Mouse (Mus musculus): ENCODE measurements around the gene Adam1b.

Adam1b gene

DNA sequence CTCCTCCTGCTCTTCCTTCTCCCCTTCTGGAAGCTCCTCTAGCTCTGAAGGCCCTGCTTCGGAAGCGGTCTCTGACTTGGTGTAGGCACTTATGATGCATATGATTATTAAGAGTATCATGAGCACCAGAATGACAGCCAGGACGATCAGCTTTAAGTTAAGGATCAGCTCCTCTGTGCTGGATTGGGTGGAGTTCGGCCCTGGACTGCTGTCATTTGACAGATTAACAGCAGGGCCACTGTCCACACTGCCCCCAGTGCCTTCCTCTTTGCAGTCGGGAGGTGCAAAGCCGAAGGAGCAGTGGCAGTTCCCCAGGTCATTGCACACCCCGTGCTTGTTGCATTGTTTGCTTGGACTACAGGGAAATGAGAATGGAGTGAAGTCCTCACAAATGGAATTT lies 2.5 kb downstream of the Adam1b start:
- DNase-seq (ENCODE audit: low spot score in 2 of 2): no peak

DNA sequence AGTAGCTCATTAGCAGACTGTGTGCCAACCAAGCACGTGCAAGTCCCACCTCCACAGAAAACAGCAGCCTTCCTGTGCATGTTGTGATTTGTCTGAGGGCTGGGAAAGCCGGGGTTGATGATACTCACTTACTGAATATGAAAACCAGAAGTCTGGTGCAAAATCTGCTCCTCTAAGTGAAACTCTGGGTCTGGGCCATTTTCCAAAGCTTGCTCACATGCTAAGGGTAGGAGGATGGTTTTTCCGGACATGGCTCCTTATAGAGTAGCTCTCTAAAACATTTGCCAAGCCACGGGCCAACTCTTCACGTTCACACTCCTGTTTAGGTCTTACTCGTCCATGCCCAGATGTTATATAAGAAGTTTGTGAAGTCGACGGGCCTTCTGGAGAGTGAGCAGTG lies 9.9 kb downstream of the Adam1b start:
- no peak for DNase-seq (ENCODE audit: low spot score in 2 of 2)

DNA sequence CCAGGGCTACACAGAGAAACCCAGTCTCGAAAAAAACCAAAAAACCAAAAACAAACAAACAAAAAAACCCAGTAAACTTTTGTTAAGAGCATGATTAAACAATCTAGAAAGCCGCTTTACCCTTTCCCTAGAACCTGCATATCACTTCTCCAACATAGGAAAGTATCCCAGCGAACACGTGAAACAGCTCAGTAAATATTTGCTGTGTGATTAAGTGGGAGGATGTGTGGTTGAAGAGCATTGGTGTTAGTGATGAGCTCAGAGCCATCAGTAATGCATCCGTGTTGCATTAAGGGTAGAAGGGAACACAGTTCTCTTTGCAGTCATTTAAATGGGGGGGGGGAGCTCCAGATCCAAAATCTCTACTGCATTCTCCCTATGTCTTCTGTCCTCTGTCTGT lies 18.4 kb downstream of the Adam1b start:
- DNase-seq (ENCODE audit: low spot score in 2 of 2): no peak

DNA sequence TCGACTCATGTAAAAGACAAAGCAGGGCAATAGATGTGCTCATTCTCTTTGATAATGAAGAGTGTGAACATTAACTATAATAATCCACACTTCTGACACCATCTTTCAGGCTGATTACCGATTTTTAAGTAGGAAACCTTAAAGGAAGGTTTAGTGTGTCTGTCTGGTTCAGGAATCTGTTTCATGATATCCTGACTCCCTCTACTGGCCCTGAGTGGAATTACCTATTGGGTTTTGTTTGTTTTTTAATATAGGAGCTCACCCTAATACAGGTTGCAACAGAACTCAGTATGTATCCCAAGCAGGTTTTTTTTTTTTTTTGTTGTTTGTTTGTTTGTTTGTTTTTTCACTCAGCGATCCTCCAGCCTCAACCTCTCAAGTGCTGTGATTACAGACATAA lies 25.6 kb downstream of the Adam1b start:
- peak; percentile 20 to 36 for DNase-seq (ENCODE audit: low spot score in 2 of 2)

DNA sequence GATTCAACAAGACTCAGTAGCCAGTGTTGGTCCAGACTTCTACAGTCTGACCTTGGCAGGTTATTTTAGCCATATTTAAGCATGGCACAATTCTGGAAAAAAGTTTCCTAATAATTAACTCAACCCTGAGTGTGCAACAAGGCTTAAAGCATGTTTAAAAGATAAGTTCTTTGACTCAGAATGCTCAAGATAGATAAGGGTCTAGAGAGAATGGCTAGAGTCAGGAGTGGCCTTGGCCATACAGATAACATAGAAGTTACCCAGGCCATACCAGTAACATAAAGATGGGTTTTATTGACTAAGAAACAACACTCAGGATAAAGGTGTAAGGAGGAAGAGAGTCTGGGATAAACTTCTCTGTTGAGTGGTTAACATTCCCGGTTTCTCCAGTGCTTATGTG lies 27.2 kb downstream of the Adam1b start:
- DNase-seq (ENCODE audit: low spot score in 2 of 2): no peak

DNA sequence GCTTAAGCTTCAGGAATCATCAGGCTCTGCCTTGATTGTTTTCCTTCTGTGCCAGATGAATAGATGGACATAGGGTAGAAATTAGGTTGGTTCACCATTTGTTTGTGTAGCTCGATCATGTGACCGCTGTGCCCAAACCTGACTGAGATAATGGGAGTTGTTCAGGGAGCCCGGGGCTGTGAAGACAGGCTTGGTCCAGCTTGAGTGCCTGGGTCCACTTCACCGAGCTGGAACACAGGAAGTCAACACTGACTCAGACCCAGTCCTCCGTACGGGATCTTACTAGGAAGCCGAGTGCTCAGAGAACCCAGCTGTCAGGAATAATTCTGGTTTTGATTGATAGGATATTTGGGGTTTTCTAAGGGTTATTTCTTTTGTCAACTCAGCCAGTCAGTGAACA lies 28.6 kb downstream of the Adam1b start:
- no peak for DNase-seq (ENCODE audit: low spot score in 2 of 2)

DNA sequence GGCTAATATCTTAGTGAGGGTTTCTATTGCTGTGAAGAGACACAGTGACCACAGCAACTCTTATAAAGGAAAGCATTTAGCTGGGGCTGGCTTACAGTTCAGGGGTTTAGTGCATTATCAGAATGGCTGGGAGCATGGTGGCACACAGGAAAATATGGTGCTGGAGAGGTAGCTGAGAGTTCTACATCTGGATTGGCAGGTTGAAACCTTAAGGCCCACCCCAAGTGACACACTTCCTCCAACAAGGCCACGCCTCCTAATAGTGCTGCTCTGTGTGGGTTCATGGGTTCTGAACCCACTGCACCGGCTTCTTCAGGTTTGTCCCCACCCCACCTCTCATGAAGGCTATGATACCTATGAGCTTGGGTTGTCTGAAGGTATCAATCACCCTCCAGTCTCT lies 30.8 kb downstream of the Adam1b start:
- no peak for DNase-seq (ENCODE audit: low spot score in 2 of 2)

DNA sequence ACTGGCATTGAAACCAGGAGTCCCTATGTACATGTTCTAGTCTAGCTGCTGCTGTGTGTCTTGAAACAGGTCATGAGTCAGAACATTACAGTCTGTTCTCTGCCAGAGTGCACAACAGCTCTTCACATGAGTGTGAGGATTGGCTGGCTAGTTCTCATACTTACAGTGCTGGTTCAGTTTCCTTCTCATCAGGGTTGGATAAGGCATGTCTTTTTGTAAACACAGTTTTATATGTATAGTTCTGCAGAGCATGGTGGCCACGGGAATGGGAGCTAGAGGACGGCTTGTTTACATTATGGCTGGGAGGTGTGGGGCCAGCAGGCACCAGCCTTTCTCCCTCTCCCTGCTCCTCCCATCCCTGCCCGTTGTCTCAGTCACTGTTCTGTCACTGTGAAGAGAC lies 33.7 kb downstream of the Adam1b start:
- no peak for DNase-seq (ENCODE audit: low spot score in 2 of 2)

DNA sequence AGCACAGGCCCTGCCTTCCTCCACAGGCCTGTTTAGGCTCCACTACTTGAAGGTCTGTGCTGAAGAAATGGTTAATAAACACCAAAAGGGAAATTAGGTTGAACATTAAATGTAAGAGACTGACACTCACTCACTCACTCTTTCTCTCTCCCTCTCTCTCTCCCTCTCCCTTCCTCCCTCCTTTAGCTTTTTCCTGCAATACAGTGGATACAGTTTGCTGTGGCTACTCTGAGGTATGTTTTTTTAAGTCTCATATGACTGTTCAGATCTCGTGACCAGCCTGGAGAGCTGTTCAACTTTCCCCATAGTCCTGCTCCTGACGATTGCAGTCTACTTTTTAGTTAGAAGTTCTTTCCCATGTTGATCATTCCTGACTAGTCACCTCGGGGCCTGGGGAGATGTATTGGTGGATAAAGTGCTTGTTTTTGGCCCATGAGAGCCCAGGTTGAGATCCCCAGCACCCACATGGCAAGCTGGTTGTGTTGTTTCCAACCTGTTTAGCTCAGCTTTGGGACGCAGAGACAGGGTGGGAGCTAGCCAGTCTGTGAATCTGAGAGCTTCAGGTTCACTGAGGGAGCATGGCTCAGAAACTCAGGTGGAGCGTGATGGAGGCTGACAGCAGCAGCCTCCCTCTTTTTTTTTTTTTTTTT lies 39.5 kb downstream of the Adam1b start:
- no peak for DNase-seq (ENCODE audit: low spot score in 2 of 2)

DNA sequence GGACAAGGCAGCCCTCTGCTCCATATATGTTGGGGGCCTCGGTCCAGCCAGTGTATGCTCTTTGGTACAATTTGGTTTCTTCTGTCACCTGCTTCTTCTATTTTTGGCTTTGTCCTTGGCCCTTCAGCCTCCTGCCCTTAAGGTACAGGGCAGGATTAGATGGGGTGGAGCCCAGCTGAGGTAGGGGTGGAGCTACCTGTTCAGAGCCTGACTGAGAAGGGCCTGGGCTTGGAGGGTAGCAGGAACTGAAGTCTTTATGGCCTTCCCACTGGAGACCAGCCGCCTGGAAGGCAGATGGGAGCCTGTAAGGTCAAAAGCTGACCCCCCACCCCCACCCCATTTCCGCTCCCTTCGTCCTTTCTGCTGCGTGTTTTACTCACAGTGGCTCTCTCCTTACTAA lies 40.3 kb downstream of the Adam1b start:
- DNase-seq (ENCODE audit: low spot score in 2 of 2): no peak

DNA sequence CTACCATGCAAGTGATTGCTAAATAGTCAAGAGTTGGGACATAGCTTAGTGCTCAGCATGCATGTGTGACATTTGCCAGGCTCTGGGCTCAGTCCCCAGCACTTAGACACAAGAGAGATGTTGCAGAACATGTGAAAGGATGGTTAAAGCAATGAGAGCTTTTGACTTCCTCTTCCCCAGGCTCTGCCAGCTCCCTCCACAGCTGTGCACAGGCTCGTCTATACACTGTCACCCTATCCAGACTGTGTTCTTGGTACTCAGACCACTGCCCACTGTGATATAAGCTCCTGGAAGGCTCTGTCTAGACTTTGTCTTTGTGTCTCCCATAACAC lies 41.1 kb downstream of the Adam1b start:
- no peak for DNase-seq (ENCODE audit: low spot score in 2 of 2)

DNA sequence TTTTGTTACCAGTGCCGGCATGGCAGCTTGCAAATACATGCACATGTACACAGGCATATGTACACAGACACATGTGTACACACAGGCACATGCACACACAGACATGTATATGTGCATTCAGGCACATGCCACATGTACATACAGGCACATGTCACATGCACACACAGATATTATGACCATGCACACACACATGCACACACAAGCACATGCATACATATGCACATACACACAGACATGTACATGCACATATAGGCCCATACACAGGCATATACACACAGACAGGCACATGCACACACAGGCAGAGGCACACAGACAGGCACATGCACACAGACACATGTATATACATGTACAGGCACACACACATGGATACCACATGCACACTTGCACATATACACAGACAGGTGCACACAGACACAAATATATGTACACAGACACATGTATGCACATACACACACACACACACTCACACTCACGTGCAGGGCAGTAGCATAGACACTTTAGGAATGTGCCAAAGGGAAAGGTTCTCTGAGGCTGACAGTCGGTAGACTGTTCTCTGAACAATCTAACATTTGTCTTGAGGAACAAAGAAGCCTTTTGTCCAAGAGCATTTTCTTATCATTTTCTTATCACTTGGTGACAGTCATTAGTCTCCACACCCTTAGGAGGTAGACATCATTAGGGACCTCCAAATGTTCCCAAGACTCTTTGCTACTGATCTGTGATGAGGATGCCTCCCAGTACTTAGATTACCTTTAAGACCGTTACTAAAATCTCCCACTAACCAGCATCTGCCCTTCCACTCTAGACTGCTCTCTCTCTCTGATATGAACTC lies 41.7 kb downstream of the Adam1b start:
- no peak for DNase-seq (ENCODE audit: low spot score in 2 of 2)

DNA sequence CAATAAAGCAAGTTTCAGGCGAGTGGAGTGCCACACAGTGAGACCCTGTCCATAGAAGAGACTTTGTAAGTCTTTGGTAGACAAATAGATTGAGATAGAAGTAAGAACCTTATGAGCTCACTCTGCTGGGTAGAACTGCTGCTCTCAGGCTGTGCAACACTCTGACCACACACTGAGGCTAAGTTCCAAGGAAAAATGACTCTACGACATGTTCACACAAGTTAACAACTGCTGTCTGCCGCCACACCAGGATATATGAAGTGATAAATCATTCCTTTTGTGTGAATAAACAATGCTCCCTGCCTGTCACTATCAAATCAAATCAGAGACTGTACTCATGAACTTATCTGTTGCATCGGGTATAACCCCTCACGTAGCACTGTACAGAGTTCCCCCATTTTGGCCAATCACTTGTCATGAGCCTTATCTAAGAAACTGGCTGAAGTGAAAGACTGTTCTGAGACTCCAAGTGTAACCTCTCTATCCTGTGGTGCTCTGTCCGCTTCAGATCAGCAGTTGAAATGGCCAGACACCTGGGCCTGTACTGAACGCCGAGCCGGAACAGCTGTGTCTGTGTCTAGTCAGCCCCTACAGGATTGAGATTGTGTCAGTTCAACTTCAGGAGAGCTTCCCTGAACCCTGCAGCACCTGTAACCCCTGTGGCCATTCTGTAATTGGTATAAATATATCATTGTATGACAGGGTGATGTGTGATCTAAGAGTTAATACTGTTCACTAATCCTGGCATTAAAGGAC lies 47.5 kb downstream of the Adam1b start:
- no peak for DNase-seq (ENCODE audit: low spot score in 2 of 2)

DNA sequence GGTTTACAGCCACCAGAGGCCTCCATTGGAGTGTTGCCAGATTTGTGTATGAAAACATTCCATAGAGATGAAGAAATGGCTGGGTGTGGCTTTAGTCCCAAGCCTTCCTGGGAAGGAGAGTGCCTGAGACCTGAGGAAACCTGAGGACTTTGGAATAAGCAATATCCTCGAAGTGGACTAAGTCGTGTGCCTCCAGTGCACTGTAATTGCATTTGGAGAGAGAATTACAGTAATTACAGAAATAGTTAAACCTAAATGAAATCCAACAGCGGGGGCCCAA lies 48.8 kb downstream of the Adam1b start:
- no peak for DNase-seq (ENCODE audit: low spot score in 2 of 2)

DNA sequence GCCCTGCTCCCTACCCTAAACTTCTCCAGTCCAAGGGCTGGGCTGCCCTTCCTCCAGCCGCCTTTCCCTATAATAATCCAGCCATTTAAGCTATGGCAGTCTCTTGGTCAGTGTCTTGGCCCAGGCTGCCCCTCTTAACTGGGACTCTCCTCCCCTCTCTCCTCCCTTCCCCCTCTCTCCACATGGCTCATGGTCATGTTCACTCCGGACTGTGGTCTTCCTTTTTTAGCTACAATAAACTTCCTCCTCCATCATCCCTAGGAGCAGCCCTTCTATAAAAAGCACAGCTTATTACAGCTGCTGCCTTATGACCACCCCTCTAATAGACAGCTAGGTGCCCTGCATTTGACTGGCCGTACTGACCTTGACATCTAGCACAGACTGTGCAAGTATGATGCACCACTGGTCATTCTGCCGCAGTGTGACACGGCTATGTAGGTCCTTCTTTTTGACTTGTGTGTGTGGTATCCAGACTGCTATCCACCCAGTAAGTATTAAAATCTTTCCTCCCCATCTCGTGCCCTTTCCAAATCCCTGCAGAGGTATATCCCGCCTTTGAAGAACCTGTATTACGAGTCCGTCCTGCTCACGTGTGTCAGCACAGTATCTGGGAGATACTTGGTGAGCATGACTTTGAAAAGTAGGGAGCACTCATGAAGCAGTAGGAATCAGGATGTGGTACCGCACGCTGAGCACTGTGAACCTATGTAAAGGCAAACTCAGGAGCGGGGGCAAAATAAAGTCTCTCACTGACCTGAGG lies 49.3 kb downstream of the Adam1b start:
- no peak for DNase-seq (ENCODE audit: low spot score in 2 of 2)

DNA sequence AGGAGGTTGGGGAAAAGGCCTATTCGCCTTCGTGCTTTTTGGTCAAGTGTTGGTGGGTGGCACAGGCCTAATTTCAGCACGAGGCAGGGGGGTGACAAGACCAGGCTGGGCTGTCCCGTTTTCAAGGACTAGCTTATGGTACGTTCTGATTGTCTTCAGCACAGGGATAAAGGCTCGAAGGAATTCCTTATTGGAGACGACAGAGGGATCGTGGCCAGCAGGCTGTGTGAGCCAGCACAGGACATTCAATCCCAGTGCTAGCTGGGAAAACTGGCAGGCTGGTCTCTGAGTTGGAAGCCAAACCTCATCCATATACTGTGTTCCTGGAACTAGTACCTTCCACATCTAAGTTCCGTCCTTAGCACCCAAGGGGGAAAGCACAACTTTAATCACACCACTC lies 50.3 kb downstream of the Adam1b start:
- no peak for DNase-seq (ENCODE audit: low spot score in 2 of 2)

DNA sequence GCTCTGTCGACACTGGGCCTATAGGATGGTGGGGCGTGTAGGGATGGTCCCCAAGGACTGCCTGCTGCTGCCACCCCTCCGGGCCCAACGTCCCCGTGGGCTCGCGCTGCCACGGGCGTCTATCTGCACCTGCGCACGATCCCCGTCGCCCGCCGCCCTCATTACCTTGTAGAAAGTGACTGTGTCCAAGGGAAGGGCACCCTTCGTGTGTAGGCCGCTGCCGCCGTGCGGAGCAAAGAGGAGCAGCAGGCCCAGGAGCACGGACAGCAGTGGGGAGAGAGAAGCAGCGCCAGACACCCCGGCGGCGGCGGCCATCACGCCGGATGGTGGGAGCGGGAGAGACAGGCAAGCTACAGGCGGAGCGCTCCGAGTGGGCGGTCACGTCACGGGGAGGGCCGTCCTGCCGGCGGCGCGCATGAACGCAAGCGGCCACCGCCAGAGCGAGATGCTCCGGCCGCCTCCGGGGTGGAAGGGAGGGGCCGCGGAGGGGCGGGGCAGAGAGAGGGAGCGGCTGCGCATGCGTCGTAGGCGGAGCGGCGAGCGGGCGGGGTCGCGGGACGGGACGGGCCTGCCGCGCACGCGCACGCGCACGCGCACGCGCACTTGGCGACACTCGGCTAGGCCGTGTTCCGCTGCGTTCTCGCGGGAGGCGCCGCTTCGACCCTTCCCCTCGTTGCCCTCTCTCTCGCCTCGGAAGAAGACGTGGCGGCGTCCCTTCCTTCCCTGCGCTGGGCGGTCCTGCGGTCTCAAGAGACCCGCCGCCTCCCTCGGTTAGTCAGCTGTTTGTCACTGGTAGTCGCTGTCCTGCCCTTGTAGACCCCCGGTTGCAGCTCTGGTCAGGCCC lies 51.0 kb downstream of the Adam1b start, which contains the start of gene Erp29:
Gene Erp29 (minus strand): TSS at position 481 of the 844 bp plus-strand sequence.
- DNase-seq (ENCODE audit: low spot score in 2 of 2): peak; percentile 98 to 99

DNA sequence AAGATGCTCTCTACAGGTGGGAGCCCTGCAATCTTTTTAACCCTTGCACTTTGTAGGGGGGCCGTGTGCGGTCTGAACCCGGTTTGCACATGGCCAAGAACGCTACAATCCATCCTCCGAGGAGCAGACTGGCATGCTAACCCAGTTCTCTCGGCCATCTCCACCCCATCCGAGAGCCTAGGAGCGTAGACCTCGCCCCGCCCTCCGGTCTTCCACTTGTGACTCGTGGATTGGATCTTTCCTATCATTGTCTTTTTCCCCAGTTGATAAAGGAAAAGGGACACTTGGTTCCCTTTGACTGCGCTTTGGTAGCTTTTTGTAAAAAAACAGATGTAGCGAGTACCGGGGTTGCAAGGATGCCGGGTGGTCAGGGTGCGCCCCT lies 51.6 kb downstream of the Adam1b start, which contains the start of gene Tmem116:
Gene Tmem116 (plus strand): TSS at position 250 of the 382 bp plus-strand sequence.
- DNase-seq (ENCODE audit: low spot score in 2 of 2): no peak

DNA sequence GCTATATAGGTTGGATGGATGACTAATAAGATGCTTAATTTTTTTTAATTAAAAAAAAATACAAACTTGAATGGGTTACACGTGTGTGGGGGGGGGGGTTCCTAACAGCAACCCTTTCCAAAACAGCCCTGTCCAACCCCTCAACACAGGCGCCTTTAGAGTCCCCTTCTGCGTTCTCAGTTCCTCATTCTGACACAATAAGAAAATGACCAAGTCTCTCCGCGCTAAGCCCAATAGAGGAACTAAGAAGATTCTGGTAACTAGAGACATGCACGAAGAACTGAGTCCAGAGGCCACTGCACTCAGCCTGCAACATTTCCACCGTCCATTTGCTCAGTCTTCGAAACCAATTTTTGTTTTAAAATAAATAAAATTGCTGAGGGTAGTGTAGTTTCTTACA lies 52.0 kb downstream of the Adam1b start:
- peak in 1 of 2 experiments; percentile 63 for DNase-seq (ENCODE audit: low spot score in 2 of 2)

DNA sequence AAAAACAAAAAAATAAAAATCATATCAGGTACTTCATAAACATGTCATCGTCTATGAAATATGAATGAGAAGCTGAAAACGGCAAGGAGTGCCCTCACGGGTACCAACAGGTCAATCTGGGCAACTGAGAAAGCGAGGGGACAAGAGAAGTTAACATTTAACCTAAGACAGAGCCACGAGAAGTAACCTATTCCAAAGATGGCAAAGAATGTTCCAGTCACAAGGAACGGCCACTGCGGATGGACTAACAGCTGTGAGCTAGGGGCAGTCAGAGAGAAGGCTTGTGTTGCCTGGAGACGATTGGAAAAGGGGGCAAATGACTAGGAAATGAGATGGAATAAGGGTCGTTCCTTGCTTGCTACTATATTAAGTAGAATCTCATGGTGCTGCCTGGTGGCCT lies 52.8 kb downstream of the Adam1b start:
- DNase-seq (ENCODE audit: low spot score in 2 of 2): no peak
